Mouse (Mus musculus) olfactory bulb, adult 2 months (tissue): ENCODE results near the gene Hist1h3f.

Source experiments
- CTCF ChIP-seq: fragments of 200-500 bp; IDR thresholded peaks from 2 replicates; pipeline ENCODE4 v1.5.1; 2012; ENCODE audit warnings: low read depth, mild to moderate bottlenecking, low read length, moderate library complexity; ENCODE audit not compliant: insufficient read depth
- POLR2A ChIP-seq: fragments of 200-500 bp; IDR thresholded peaks from 2 replicates; pipeline ENCODE4 v1.6.1; 2012; ENCODE audit warnings: mild to moderate bottlenecking, low read depth, low read length, moderate library complexity; ENCODE audit not compliant: insufficient read depth

DNA sequence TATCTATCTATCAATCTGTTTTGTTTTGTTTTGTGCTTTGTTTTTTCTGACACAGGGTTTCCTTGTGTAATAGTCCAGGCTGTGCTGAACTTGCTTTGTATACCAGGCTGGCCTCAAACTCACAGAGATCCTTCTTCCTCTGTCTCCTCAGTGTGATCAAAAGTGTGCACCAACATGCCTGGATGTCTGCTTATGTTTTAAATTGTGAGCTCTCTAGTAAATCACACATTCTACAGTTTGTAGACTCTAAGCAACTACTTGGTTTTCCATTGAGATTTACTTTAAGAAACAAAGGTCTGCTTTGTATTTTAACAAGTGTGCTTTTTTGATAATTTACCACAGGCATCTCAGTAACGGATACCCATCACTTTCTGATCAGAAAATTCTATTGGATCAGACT, 34.0 kb downstream of the Hist1h3f start:
- no peak for TF ChIP-seq CTCF
- no peak for TF ChIP-seq POLR2A
